Mouse (Mus musculus): Measurements from ENCODE around the gene Pde4d. TPM values are rescaled to one million over a fixed set of nuclear protein-coding genes. Genes with fewer than 3 reads are reported as not detected.
A peak's percentile ranks its signal among the peaks of the same experiment; 100 is the strongest.

Gene Pde4d
- polyA plus RNA-seq, 1 experiment from 2014 or later, result 9.8 TPM

GRCm38 (mm10) chr13:109778297-109778835, 1328.6 kb downstream of the Pde4d start:
- H3K27me3 ChIP-seq (ENCODE audit: poor library complexity, severe bottlenecking), result no peaks in the 10 kb centered on the region
- DNase-seq (ENCODE audit: extremely low spot score, low spot score), result no peak
- H3K4me1 ChIP-seq, result peaks cover 40% of the 10 kb centered on the region
- no peaks in the 10 kb centered on the region for H3K36me3 ChIP-seq (replicated peaks)
- no peak overlapping the region for H3K4me3 ChIP-seq
- 39% methylated on average over 9 of the region's 9 CpGs for WGBS
- no peaks in the 10 kb centered on the region for H3K9me3 ChIP-seq
- 0 out of 2 replicates have a peak overlapping the region, but pooled peaks have one; percentile 21 for H3K27ac ChIP-seq

GRCm38 (mm10) chr13:109781466-109781865, 1331.7 kb downstream of the Pde4d start:
- Histone ChIP-seq H3K4me1 (peaks cover 21% of the 10 kb centered on the region), H3K36me3 (replicated peaks) (no peaks in the 10 kb centered on the region), H3K27ac (no peak overlapping the region), H3K9me3 (no peaks in the 10 kb centered on the region), H3K27me3 (ENCODE audit: poor library complexity, severe bottlenecking) (no peaks in the 10 kb centered on the region), H3K4me3 (no peak overlapping the region)
- WGBS, result 90% methylated on average over 1 of the region's 1 CpGs
- no peak for DNase-seq (ENCODE audit: extremely low spot score, low spot score)

GRCm38 (mm10) chr13:109788604-109789003, 1338.9 kb downstream of the Pde4d start:
- 92% methylated on average over 4 of the region's 4 CpGs for WGBS
- no peak overlapping the region for H3K4me3 ChIP-seq
- no peak for DNase-seq (ENCODE audit: extremely low spot score, low spot score)
- H3K9me3 ChIP-seq, result no peaks in the 10 kb centered on the region
- H3K27ac ChIP-seq, result no peak overlapping the region
- no peaks in the 10 kb centered on the region for H3K27me3 ChIP-seq (ENCODE audit: poor library complexity, severe bottlenecking)
- no peaks in the 10 kb centered on the region for H3K36me3 ChIP-seq (replicated peaks)
- peaks cover 4% of the 10 kb centered on the region; the same call in 1 of the 2 replicates for H3K4me1 ChIP-seq

- no peak overlapping the region for H3K27ac ChIP-seq
- DNase-seq (ENCODE audit: extremely low spot score, low spot score), result no peak
- H3K4me1 ChIP-seq, result peaks cover 4% of the 10 kb centered on the region; the same call in 1 of the 2 replicates
- no peaks in the 10 kb centered on the region for H3K36me3 ChIP-seq (replicated peaks)
- H3K27me3 ChIP-seq (ENCODE audit: poor library complexity, severe bottlenecking), result no peaks in the 10 kb centered on the region
- H3K4me3 ChIP-seq, result no peak overlapping the region
- H3K9me3 ChIP-seq, result no peaks in the 10 kb centered on the region
- 76% methylated on average over 4 of the region's 4 CpGs for WGBS
Observed at GRCm38 (mm10) chr13:109789151-109789550, 1339.4 kb downstream of the Pde4d start.

- WGBS, result 90% methylated on average over 8 of the region's 8 CpGs
Observed at GRCm38 (mm10) chr13:109790045-109790715, 1340.4 kb downstream of the Pde4d start.

GRCm38 (mm10) chr13:109793918-109794317, 1344.2 kb downstream of the Pde4d start:
- 87% methylated on average over 9 of the region's 9 CpGs for WGBS
- Histone ChIP-seq H3K4me1 (peaks cover 4% of the 10 kb centered on the region; the same call in 1 of the 2 replicates), H3K4me3 (no peak overlapping the region), H3K9me3 (no peaks in the 10 kb centered on the region), H3K27ac (no peak overlapping the region), H3K36me3 (replicated peaks) (no peaks in the 10 kb centered on the region), H3K27me3 (ENCODE audit: poor library complexity, severe bottlenecking) (no peaks in the 10 kb centered on the region)
- no peak for DNase-seq (ENCODE audit: extremely low spot score, low spot score)

More at GRCm38 (mm10) chr13:109790045-109790715, 1340.4 kb downstream of the Pde4d start:
- Histone ChIP-seq H3K36me3 (replicated peaks) (no peaks in the 10 kb centered on the region), H3K4me3 (no peak overlapping the region), H3K4me1 (peaks cover 4% of the 10 kb centered on the region; the same call in 1 of the 2 replicates), H3K27me3 (ENCODE audit: poor library complexity, severe bottlenecking) (no peaks in the 10 kb centered on the region), H3K9me3 (no peaks in the 10 kb centered on the region), H3K27ac (no peak overlapping the region)
- DNase-seq (ENCODE audit: extremely low spot score, low spot score), result no peak

GRCm38 (mm10) chr13:109798651-109799050, 1348.9 kb downstream of the Pde4d start:
- H3K36me3 ChIP-seq (replicated peaks), result no peaks in the 10 kb centered on the region
- H3K27ac ChIP-seq, result no peak overlapping the region
- 86% methylated on average over 4 of the region's 4 CpGs for WGBS
- no peak for DNase-seq (ENCODE audit: extremely low spot score, low spot score)
- H3K4me3 ChIP-seq, result no peak overlapping the region
- H3K9me3 ChIP-seq, result no peaks in the 10 kb centered on the region
- H3K4me1 ChIP-seq, result no peaks in the 10 kb centered on the region
- no peaks in the 10 kb centered on the region for H3K27me3 ChIP-seq (ENCODE audit: poor library complexity, severe bottlenecking)

- no peak overlapping the region for H3K4me3 ChIP-seq
Observed at GRCm38 (mm10) chr13:109802201-109802600, 1352.5 kb downstream of the Pde4d start.

GRCm38 (mm10) chr13:109806193-109806966, 1356.6 kb downstream of the Pde4d start:
- no peak for DNase-seq (ENCODE audit: extremely low spot score, low spot score)
- H3K27me3 ChIP-seq (ENCODE audit: poor library complexity, severe bottlenecking), result no peaks in the 10 kb centered on the region
- no peak overlapping the region for H3K4me3 ChIP-seq
- no peaks in the 10 kb centered on the region for H3K9me3 ChIP-seq
- H3K4me1 ChIP-seq, result peaks cover 7% of the 10 kb centered on the region; the same call in 1 of the 2 replicates
- 93% methylated on average over 5 of the region's 5 CpGs for WGBS
- no peak overlapping the region for H3K27ac ChIP-seq
- H3K36me3 ChIP-seq (replicated peaks), result no peaks in the 10 kb centered on the region

More at GRCm38 (mm10) chr13:109802201-109802600, 1352.5 kb downstream of the Pde4d start:
- H3K9me3 ChIP-seq, result no peaks in the 10 kb centered on the region
- no peak for DNase-seq (ENCODE audit: extremely low spot score, low spot score)
- WGBS, result 75% methylated on average over 4 of the region's 4 CpGs
- H3K4me1 ChIP-seq, result no peaks in the 10 kb centered on the region
- H3K27ac ChIP-seq, result no peak overlapping the region
- H3K36me3 ChIP-seq (replicated peaks), result no peaks in the 10 kb centered on the region
- H3K27me3 ChIP-seq (ENCODE audit: poor library complexity, severe bottlenecking), result no peaks in the 10 kb centered on the region

- DNase-seq (ENCODE audit: extremely low spot score, low spot score), result no peak
- H3K9me3 ChIP-seq, result no peaks in the 10 kb centered on the region
- no peaks in the 10 kb centered on the region for H3K27me3 ChIP-seq (ENCODE audit: poor library complexity, severe bottlenecking)
- no peak overlapping the region for H3K27ac ChIP-seq
- no peak overlapping the region for H3K4me3 ChIP-seq
- H3K4me1 ChIP-seq, result peaks cover 7% of the 10 kb centered on the region; the same call in 1 of the 2 replicates
- WGBS, result 80% methylated on average over 2 of the region's 2 CpGs
- no peaks in the 10 kb centered on the region for H3K36me3 ChIP-seq (replicated peaks)
Observed at GRCm38 (mm10) chr13:109807036-109807435, 1357.3 kb downstream of the Pde4d start.

- WGBS, result 73% methylated on average over 3 of the region's 3 CpGs
- no peak overlapping the region for H3K27ac ChIP-seq
- no peaks in the 10 kb centered on the region for H3K27me3 ChIP-seq (ENCODE audit: poor library complexity, severe bottlenecking)
- no peaks in the 10 kb centered on the region for H3K9me3 ChIP-seq
- DNase-seq (ENCODE audit: extremely low spot score, low spot score), result no peak
- no peaks in the 10 kb centered on the region for H3K36me3 ChIP-seq (replicated peaks)
- peaks cover 7% of the 10 kb centered on the region; the same call in 1 of the 2 replicates for H3K4me1 ChIP-seq
- H3K4me3 ChIP-seq, result no peak overlapping the region
Observed at GRCm38 (mm10) chr13:109807446-109807845, 1357.7 kb downstream of the Pde4d start.

GRCm38 (mm10) chr13:109808039-109808438, 1358.3 kb downstream of the Pde4d start:
- DNase-seq (ENCODE audit: extremely low spot score, low spot score), result no peak
- no peak overlapping the region for H3K27ac ChIP-seq
- WGBS, result 70% methylated on average over 6 of the region's 6 CpGs
- H3K4me1 ChIP-seq, result peaks cover 7% of the 10 kb centered on the region; the same call in 1 of the 2 replicates
- H3K9me3 ChIP-seq, result no peaks in the 10 kb centered on the region
- H3K36me3 ChIP-seq (replicated peaks), result no peaks in the 10 kb centered on the region
- H3K27me3 ChIP-seq (ENCODE audit: poor library complexity, severe bottlenecking), result no peaks in the 10 kb centered on the region
- H3K4me3 ChIP-seq, result no peak overlapping the region

Measured in forebrain, embryonic 10.5 days (tissue).